Mouse (Mus musculus) adrenal gland, postnatal 25 days (tissue): Measurements from ENCODE around the gene Drc7. TPM values are rescaled to one million over a fixed set of nuclear protein-coding genes. Genes with fewer than 3 reads are reported as not detected.
A peak's percentile ranks its signal among the peaks of the same experiment; 100 is the strongest.

Source experiments
- DNase-seq: peaks from one replicate; pipeline ENCODE4 v3.0.0; 2021; ENCODE audit warnings: mixed read lengths
- total RNA-seq: library from RNA; stranded (reverse); gene quantifications from 2 replicates; pipeline ENCODE4 v1.2.3, GENCODE M21; 2021

The Drc7 gene
- total RNA-seq, 1 experiment from 2014 or later = not detected

GRCm38 (mm10) chr8:95059812-95060533, 5.1 kb downstream of the Drc7 start:
- no peak for DNase-seq

- DNase-seq = no peak
Observed at GRCm38 (mm10) chr8:95064531-95064930, 9.6 kb downstream of the Drc7 start.

DNA sequence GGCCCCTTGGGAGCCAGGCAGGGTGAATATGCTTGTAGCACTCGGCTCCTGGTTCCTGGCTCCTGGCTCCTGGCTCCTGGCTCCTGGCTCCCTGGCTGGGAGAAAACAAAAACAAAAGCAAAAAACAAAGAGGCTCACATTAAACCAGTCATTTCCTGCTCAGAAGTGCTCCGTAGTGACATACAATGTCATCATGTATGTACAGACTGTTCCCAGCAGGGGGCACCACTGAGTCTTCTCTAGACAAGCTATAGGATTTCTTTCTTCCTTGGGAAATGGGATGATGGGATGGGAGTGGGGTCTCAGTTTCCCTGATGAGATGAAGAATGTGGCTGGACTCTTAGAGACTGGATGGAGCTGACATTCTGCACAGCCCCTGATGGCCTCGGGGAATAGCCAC, 12.7 kb downstream of the Drc7 start:
- DNase-seq = peak; percentile 77

GRCm38 (mm10) chr8:95075504-95075903, 20.6 kb downstream of the Drc7 start:
- DNase-seq = no peak

DNA sequence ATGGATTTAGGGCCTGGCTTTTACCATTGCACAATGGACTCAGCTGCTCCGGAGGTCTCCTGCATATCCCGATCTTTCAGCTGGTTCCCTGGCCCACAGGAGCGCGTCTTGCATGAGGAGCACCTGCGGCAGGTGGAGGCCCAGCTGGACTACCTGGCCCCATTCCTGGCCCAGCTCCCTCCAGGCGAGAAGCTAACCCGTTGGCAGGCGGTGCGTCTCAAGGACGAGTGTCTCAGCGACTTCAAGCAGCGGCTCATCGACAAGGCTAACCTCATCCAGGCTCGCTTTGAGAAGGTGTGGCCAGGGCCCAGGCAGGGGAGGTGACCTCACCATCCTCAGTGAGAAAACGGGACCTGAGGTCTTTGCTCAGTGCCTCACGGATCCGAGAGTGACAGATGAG, 21.2 kb downstream of the Drc7 start:
- DNase-seq = no peak

- no peak for DNase-seq
Observed at GRCm38 (mm10) chr8:95078055-95078454, 23.2 kb downstream of the Drc7 start.

DNA sequence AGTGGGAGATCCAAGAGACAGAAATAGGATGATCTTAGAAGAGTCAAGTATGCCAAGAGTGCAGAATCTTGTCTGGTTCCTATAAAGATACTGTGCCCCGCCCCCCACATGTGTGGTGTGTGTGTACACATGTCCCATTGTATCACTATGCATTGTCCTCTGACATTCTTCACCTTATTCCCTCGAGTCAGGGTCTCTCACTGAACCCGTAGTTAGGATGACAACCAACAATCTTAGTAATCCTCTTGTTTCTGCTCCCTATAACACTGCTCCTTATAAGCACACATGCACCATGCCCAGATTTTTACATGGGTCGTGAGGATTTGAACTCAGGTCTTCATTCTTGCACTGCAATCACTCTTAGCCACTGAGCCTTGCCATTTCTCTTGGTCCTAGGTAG, 24.4 kb downstream of the Drc7 start:
- DNase-seq = no peak

DNA sequence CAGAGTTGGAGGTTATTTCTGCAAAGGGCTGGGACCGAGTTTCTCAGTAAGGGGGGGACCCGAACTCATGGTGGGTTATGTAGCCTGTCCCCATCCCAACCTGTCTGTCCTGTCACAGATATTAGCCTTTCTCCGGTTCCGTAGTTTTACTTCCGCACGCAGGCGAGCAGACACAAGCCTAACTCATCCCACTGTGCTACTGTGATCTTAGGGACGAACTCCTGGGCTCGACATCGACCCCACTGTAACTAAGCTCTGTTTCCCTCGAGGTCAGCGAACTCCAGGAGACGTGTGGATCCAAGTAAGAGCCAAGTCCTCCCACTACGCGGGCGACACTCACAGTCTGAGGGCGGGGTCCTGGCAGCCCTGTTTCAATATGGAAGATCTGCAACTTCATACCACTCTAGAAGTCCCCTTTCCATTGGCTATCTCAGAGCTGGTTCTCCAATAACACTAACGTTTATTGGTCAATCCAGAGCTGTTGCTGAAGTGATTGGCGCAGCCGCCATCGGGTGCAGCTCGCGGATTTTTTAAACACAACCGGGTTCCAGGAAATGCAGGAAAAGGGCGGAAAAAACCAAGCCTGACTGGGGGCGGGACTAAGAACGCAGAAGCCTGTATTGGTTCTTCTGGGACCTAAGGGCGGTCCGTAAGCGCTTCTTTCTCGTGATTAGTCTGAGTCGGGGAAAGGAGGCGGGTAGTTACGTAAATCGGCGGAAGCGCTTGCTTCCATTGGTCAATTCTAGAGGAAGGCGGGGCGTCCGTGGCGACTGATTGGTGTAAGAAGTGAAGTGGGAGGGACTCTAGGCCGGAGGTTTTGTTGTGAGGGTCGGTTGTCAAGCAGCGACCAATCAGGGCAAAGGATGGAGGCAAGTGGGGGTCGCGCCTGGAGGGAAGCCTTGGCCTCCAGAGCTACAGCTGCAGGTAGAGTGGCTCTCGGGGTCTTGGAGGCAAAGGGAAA, 25.8 kb downstream of the Drc7 start, which contains the start of gene Katnb1:
Katnb1 (plus strand) TSS at position 806 of the 961 bp plus-strand sequence.
- DNase-seq = peak; percentile 93

DNA sequence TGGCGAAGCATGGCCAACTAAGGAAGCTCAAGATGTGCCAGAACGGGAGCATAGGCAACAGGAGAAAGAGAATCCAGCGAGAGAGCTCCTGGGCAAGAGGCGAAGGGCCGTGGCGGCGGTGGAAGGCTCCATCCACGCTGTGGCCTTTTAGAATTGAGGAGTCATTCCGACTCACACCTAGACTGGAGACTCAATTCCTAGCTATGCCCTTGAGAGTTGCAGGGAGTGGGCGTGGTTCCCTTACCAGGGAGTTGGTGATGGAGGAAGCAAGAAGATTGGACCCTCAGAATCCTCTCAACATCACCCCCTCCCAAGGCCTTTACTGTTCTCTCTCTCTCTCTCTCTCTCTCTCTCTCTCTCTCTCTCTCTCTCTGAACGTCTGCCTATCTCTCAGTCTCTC, 26.7 kb downstream of the Drc7 start:
- no peak for DNase-seq

GRCm38 (mm10) chr8:95084261-95084660, 29.4 kb downstream of the Drc7 start:
- no peak for DNase-seq

DNA sequence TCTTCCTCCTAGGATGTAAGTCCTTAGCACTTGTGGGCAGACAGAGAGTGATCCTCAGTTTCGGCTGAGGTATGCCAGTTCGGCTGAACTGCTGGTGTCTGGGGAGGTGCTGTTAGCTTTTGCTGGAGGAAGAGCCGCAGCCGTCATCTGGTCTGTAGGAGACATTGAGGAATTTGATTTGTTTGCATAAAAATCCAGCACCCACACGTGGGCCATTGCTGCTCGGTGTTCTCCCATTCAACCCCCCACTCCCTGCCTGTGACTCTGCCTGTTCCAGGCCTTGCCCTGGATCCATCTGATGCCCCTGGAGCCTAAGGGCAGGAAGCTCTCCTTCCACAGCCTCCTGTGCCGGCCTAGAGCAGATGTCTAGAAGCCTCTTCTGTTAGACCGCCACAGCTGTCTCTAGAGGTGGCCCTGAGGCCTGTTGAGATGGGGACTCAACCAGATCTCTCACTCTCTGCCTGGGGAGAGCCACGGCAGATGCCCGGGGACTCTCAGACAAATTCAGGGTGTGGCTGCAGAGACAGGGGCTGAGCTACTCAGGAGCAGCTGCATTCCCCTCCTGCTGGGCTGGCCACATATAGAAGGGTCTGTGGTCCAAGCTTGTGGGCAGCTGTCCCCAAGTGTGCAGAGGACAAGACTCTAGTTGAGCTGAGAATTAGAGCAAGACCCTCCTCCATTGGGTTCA, 30.0 kb downstream of the Drc7 start:
- DNase-seq = no peak

GRCm38 (mm10) chr8:95085432-95086141, 30.7 kb downstream of the Drc7 start:
- no peak for DNase-seq

- DNase-seq = no peak
Observed at GRCm38 (mm10) chr8:95093574-95093973, 38.7 kb downstream of the Drc7 start.

DNA sequence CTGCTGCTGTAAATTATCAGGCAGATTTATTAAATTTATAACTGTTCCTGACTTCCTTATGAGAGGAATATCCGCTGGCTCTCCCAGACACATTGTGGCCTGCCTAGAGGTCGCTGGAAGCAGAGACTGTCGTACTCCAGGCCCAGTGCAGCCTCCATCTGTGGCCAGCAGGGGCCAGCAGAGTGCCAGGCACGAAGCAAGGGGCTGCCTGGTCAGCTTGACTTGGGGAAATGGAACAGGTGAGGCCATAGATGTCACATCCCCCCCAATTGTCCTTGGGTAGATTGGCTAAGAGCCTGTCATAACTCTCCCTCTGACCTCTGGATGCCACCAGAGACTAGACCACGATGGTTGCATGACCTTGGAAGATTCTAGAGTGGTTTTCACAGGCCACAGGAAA, 44.1 kb downstream of the Drc7 start:
- peak; percentile 83 for DNase-seq

GRCm38 (mm10) chr8:95101972-95102371, 47.1 kb downstream of the Drc7 start:
- DNase-seq = no peak

GRCm38 (mm10) chr8:95107306-95107705, 52.4 kb downstream of the Drc7 start:
- no peak for DNase-seq

GRCm38 (mm10) chr8:95112594-95112993, 57.7 kb downstream of the Drc7 start:
- DNase-seq = no peak

DNA sequence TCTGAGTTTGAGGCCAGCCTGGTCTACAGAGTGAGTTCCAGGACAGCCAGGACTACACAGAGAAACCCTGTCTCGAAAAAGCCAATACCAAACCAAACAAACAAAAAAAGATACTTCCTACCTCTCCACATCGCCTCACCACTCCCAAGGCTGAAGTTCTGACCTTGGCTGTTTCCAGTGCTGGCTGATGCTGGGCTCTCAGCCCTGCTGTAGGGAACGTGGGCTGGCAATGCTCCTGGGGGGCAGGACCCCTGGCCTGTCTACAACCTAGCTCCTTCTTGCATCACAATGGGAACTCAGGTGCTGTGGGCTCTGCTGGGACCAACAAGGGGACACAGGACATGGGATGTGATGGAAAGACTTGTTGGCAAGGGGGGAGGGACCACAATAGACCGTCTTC, 58.2 kb downstream of the Drc7 start:
- peak; percentile 35 for DNase-seq

- no peak for DNase-seq
Observed at GRCm38 (mm10) chr8:95113750-95114149, 58.8 kb downstream of the Drc7 start.

DNA sequence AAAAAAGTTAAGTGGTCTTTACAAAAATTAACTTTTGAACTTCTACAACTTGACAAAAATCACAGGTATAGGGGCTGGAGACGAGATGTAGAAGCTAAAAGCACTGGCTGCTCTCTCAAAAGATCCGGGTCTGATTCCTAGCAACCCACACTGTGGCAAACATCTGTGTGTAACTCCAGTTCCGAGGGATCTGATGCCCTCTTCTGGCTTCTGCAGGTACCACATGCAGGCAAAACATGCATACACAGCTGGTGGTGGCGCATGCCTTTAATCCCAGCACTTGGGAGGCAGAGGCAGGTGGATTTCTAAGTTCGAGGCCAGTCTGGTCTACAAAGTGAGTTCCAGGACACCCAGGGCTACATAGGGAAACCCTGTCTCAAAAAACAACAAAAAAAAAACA, 68.6 kb downstream of the Drc7 start:
- no peak for DNase-seq

DNA sequence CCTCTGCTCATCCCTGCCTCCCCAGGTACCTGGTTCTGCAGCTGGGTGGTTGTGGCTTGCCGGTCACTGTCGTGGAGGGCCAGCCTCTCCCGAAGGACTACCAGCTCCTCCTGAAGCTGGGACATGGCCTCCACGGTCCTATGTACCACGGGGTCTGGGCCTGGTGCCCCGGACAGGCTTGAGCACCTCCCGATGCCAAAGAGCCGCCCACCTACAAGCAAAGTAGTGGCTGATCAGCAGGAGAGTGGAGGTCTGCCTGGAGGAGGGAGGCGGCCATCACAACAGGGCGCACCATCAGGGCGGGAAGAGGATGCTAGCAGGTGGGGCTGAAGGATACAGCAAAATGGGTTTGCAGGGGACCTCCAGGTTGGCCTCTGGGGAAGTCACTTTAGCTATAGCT, 71.6 kb downstream of the Drc7 start:
- DNase-seq = no peak

DNA sequence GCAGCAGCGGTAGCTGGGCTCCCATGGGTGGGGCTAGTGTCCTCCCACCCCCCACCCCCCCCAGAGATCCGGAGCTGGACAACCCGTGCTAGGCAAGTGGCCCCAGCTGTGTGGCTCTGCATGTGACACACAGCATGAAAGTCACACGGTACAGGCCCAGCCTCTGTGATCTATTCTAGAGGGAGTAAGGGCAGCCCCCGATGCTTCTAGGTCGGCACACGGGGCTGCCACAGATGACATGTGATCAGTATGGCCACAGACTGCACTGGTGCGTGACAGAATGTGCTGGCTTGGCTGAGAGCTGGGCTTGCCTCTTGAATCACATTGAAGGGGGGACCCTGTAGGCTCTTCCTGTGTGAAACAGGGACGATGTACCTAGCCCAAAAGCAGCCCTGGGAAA, 72.8 kb downstream of the Drc7 start:
- no peak for DNase-seq
